Mouse (Mus musculus) macrophage (primary cell): ENCODE data around the gene Aebp1. TPM values are rescaled to one million over a fixed set of nuclear protein-coding genes. Genes with fewer than 3 reads are reported as not detected.

Experiments used
- H3K27ac ChIP-seq: fragments of 350-480 bp; formaldehyde crosslinking; 2 replicates; pipeline ENCODE4 v1.9.0; 2021
- H3K36me3 ChIP-seq: fragments of 350-480 bp; formaldehyde crosslinking; 2 replicates; pipeline ENCODE4 v1.9.0; 2021; ENCODE audit errors: inconsistent target
- H3K4me3 ChIP-seq: fragments of 350-480 bp; formaldehyde crosslinking; 2 replicates; pipeline ENCODE4 v1.9.0; 2021; ENCODE audit errors: inconsistent target
- H3K79me2 ChIP-seq: fragments of 350-480 bp; formaldehyde crosslinking; 2 replicates; pipeline ENCODE4 v1.9.0; 2021; ENCODE audit errors: inconsistent target
- WGBS: methylation state at CpG from one replicate; pipeline ENCODE4 v1.1.7; 2026; ENCODE audit warnings: inconsistent platforms; ENCODE audit not compliant: missing documents; 5-methylcytosine and 5-hydroxymethylcytosine counted together
- polyA plus RNA-seq: library from polyadenylated mRNA; stranded (reverse); fragments of 250-400 nt; gene quantifications from 3 replicates; pipeline ENCODE4 v1.2.4, GENCODE M21; 2018; ENCODE audit warnings: inconsistent platforms

Gene Aebp1
- polyA plus RNA-seq, 1 experiment from 2014 or later, result 0.19 TPM

GRCm38 (mm10) chr11:5846639-5847345, 15.0 kb upstream of the Aebp1 start:
- H3K79me2 ChIP-seq, result no peaks in the 10 kb centered on the region
- H3K4me3 ChIP-seq, result no peak overlapping the region
- no peak overlapping the region for H3K27ac ChIP-seq
- WGBS, result 43% methylated on average over 7 of the region's 7 CpGs
- H3K36me3 ChIP-seq, result no peaks in the 10 kb centered on the region

- Histone ChIP-seq H3K79me2 (no peaks in the 10 kb centered on the region), H3K4me3 (no peak overlapping the region), H3K36me3 (no peaks in the 10 kb centered on the region), H3K27ac (no peak overlapping the region)
- 83% methylated on average over 6 of the region's 6 CpGs for WGBS
These were observed 13.0 kb upstream of the Aebp1 start for GRCm38 (mm10) chr11:5848741-5849140.

GRCm38 (mm10) chr11:5849316-5849715, 12.4 kb upstream of the Aebp1 start:
- 44% methylated on average over 2 of the region's 2 CpGs for WGBS
- Histone ChIP-seq H3K79me2 (no peaks in the 10 kb centered on the region), H3K27ac (no peak overlapping the region), H3K4me3 (no peak overlapping the region), H3K36me3 (no peaks in the 10 kb centered on the region)

- Histone ChIP-seq H3K4me3 (no peak overlapping the region), H3K27ac (no peak overlapping the region)
- WGBS, result 83% methylated on average over 5 of the region's 5 CpGs
These were observed 11.3 kb upstream of the Aebp1 start for GRCm38 (mm10) chr11:5850452-5850851.

GRCm38 (mm10) chr11:5851021-5851736, 10.6 kb upstream of the Aebp1 start:
- Histone ChIP-seq H3K27ac (no peak overlapping the region), H3K79me2 (no peaks in the 10 kb centered on the region), H3K36me3 (no peaks in the 10 kb centered on the region), H3K4me3 (no peak overlapping the region)
- 69% methylated on average over 4 of the region's 4 CpGs for WGBS

More at GRCm38 (mm10) chr11:5850452-5850851, 11.3 kb upstream of the Aebp1 start:
- H3K79me2 ChIP-seq, result no peaks in the 10 kb centered on the region
- H3K36me3 ChIP-seq, result no peaks in the 10 kb centered on the region

- Histone ChIP-seq H3K27ac (no peak overlapping the region), H3K4me3 (no peak overlapping the region), H3K79me2 (no peaks in the 10 kb centered on the region), H3K36me3 (no peaks in the 10 kb centered on the region)
- 60% methylated on average over 1 of the region's 1 CpGs for WGBS
These were observed 9.4 kb upstream of the Aebp1 start for GRCm38 (mm10) chr11:5852314-5852713.

- Histone ChIP-seq H3K27ac (no peak overlapping the region), H3K4me3 (no peak overlapping the region), H3K79me2 (no peaks in the 10 kb centered on the region)
These were observed 6.3 kb upstream of the Aebp1 start for GRCm38 (mm10) chr11:5855481-5855880.

GRCm38 (mm10) chr11:5855902-5856301, 5.8 kb upstream of the Aebp1 start:
- Histone ChIP-seq H3K79me2 (no peaks in the 10 kb centered on the region), H3K27ac (no peak overlapping the region), H3K4me3 (no peak overlapping the region), H3K36me3 (no peaks in the 10 kb centered on the region)
- 79% methylated on average over 7 of the region's 7 CpGs for WGBS

More at GRCm38 (mm10) chr11:5855481-5855880, 6.3 kb upstream of the Aebp1 start:
- no peaks in the 10 kb centered on the region for H3K36me3 ChIP-seq

GRCm38 (mm10) chr11:5856479-5857130, 5.1 kb upstream of the Aebp1 start:
- no peak overlapping the region for H3K4me3 ChIP-seq
- H3K36me3 ChIP-seq, result no peaks in the 10 kb centered on the region
- H3K79me2 ChIP-seq, result no peaks in the 10 kb centered on the region
- 89% methylated on average over 8 of the region's 8 CpGs for WGBS
- H3K27ac ChIP-seq, result no peak overlapping the region

- Histone ChIP-seq H3K4me3 (no peak overlapping the region), H3K36me3 (no peaks in the 10 kb centered on the region), H3K27ac (no peak overlapping the region), H3K79me2 (no peaks in the 10 kb centered on the region)
- 100% methylated on average over 1 of the region's 1 CpGs for WGBS
These were observed 3.0 kb upstream of the Aebp1 start for GRCm38 (mm10) chr11:5858723-5859122.

GRCm38 (mm10) chr11:5859883-5860550, 1.7 kb upstream of the Aebp1 start:
- WGBS, result 93% methylated on average over 13 of the region's 13 CpGs
- no peaks in the 10 kb centered on the region for H3K79me2 ChIP-seq
- H3K36me3 ChIP-seq, result no peaks in the 10 kb centered on the region
- no peak overlapping the region for H3K27ac ChIP-seq
- H3K4me3 ChIP-seq, result no peak overlapping the region

- Histone ChIP-seq H3K27ac (no peak overlapping the region), H3K4me3 (no peak overlapping the region), H3K79me2 (no peaks in the 10 kb centered on the region), H3K36me3 (no peaks in the 10 kb centered on the region)
- WGBS, result 45% methylated on average over 6 of the region's 6 CpGs
These were observed 1.1 kb upstream of the Aebp1 start for GRCm38 (mm10) chr11:5860639-5861038.

GRCm38 (mm10) chr11:5862394-5863105, 803 bp downstream of the Aebp1 start:
- H3K79me2 ChIP-seq, result no peaks in the 10 kb centered on the region

GRCm38 (mm10) chr11:5867196-5867595, 5.4 kb downstream of the Aebp1 start:
- Histone ChIP-seq H3K4me3 (no peak overlapping the region), H3K27ac (no peak overlapping the region), H3K36me3 (peaks cover 2% of the 10 kb centered on the region; the same call in 1 of the 2 replicates), H3K79me2 (no peaks in the 10 kb centered on the region)
- WGBS, result 92% methylated on average over 2 of the region's 2 CpGs

More at GRCm38 (mm10) chr11:5862394-5863105, 803 bp downstream of the Aebp1 start:
- H3K4me3 ChIP-seq, result no peak overlapping the region
- no peaks in the 10 kb centered on the region for H3K36me3 ChIP-seq
- no peak overlapping the region for H3K27ac ChIP-seq
- 47% methylated on average over 15 of the region's 15 CpGs for WGBS
